Mouse (Mus musculus) neural tube, embryonic 11.5 days (tissue): ENCODE data around the gene Cdca5. TPM values are rescaled to one million over a fixed set of nuclear protein-coding genes. Genes with fewer than 3 reads are reported as not detected.

Experiments
- ATAC-seq: fragments of 200-750 bp; cut with Nextera tagmentation; 2 replicates; pipeline ENCODE4 v1.8.0; 2017; ENCODE audit warnings: moderate number of reproducible peaks, mild to moderate bottlenecking, moderate TSS enrichment, moderate library complexity; ENCODE audit not compliant: insufficient read depth, low FRiP score, low TSS enrichment
- DNase-seq: peaks from one replicate; pipeline ENCODE4 v3.0.0-alpha.2; 2015; ENCODE audit warnings: low spot score
- H3K27ac ChIP-seq: fragments of 300-500 bp; sonication (generic); 2 replicates; pipeline ENCODE4 v1.5.1; 2014; ENCODE audit warnings: low read depth, mild to moderate bottlenecking, low read length
- H3K27me3 ChIP-seq: fragments of 300-500 bp; sonication (generic); 2 replicates; pipeline ENCODE4 v1.6.1; 2014; ENCODE audit warnings: mild to moderate bottlenecking, low read length, mixed read lengths; ENCODE audit not compliant: control insufficient read depth, insufficient read depth
- H3K36me3 ChIP-seq: fragments of 300-500 bp; sonication (generic); 2 replicates; pipeline ENCODE4 v1.6.1; 2014; ENCODE audit warnings: mild to moderate bottlenecking, low read length, moderate library complexity, mixed read lengths; ENCODE audit not compliant: control insufficient read depth, insufficient read depth
- H3K4me1 ChIP-seq: fragments of 300-500 bp; sonication (generic); 2 replicates; pipeline ENCODE4 v1.6.1; 2014; ENCODE audit warnings: low read length, mixed read lengths; ENCODE audit not compliant: control insufficient read depth, insufficient read depth
- H3K4me2 ChIP-seq: fragments of 300-500 bp; sonication (generic); 2 replicates; pipeline ENCODE4 v1.6.1; 2014; ENCODE audit warnings: low read depth, mild to moderate bottlenecking, moderate library complexity
- H3K4me3 ChIP-seq: fragments of 300-500 bp; sonication (generic); 2 replicates; pipeline ENCODE4 v1.5.1; 2014; ENCODE audit warnings: low read depth, low read length
- H3K9ac ChIP-seq: fragments of 300-500 bp; sonication (generic); 2 replicates; pipeline ENCODE4 v1.6.1; 2014; ENCODE audit warnings: mild to moderate bottlenecking, low read length
- H3K9me3 ChIP-seq: fragments of 300-500 bp; sonication (generic); 2 replicates; pipeline ENCODE4 v1.6.1; 2016; ENCODE audit warnings: low read length; ENCODE audit not compliant: control insufficient read depth
- WGBS: fragments of 180-500 bp; shearing (Covaris S2); extraction: QIAGEN DNeasy Blood & Tissue Kit; methylation state at CpG from one replicate; pipeline ENCODE4 v1.1.7; 2014; 5-methylcytosine and 5-hydroxymethylcytosine counted together
- polyA plus RNA-seq: library from polyadenylated mRNA; unstranded; fragments of >200 nt; fragmentation: Nextera tagmentation; extraction: Ambion mirVana; gene quantifications from 2 replicates; pipeline ENCODE4 v1.2.1, GENCODE M21; 2014

Cdca5 gene
- polyA plus RNA-seq, 1 experiment from 2014 or later: 48.4 TPM

DNA sequence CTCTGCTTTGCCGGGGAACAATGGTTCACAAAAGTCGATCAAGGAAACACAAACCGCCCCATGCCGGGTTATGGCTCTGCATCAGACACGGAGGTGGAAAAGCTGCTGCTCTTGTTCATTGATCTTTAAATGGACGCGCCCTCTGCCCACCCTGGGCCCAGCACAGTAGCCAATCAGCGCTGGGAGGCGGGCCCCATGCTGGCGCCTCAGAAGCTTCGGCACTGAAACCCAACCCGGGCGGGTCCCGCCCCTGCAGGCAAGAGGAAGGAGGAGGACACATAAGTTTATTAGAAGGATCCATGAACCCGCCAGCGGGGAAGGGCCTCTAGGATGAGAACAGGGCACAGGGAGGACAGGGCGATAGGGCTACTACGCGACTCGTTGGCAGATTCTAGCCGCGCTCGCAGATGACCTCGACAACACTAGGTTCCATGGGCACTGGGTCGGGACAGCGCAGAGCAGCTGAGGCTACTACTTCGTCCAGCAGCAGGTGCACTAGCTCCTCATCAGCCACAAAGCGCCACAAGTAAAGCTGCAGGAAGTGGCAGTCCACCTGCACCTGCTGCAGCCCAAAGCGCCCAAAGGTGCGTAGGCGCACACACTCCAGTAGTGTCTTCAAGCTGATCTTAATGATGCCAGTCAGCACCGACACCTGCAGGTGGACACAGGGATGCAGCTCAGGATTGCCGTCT lies 16.9 kb upstream of the Cdca5 start, which contains the start of gene Tm7sf2:
Gene Tm7sf2, minus strand, starts transcription at position 650 of the 692 bp plus-strand sequence.
- H3K4me3 ChIP-seq: peak within 1 kb of the TSS; percentile 52
- 8% methylated on average over 33 of the region's 33 CpGs for WGBS
- ATAC-seq (peak; percentile 89), DNase-seq (peak; percentile 93)
- H3K4me2 ChIP-seq: peak within 1 kb of the TSS; percentile 70
- H3K9me3 ChIP-seq: no peaks in the 10 kb centered on the region
- H3K4me1 ChIP-seq: peaks cover 14% of the 10 kb centered on the region
- no peaks in the 10 kb centered on the region for H3K27me3 ChIP-seq
- peaks cover 2% of the 10 kb centered on the region; the same call in 1 of the 2 replicates for H3K36me3 ChIP-seq
- H3K9ac ChIP-seq: peak within 1 kb of the TSS; percentile 49
- peak within 1 kb of the TSS; percentile 83 for H3K27ac ChIP-seq

DNA sequence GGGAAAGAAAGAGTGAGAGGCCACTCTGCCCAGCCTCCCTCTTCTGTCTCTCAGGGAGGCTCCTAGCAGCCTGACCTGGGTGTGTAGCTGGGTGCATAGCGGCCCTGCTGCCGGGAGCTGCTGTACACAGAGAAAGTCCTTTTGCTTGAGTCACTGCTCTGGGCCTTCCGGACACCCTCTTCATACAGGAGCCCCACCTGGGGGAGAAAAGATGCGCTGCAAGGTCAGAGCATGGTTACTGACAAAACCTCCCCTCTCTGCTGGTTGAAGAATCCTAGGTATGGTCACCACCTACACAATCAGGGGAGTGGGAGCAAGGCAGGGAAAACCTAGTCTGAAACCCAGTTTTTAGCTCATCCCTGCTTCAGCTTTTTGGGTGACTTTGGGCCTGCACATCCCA lies 15.8 kb upstream of the Cdca5 start:
- peaks cover 14% of the 10 kb centered on the region for H3K4me1 ChIP-seq
- no peaks in the 10 kb centered on the region for H3K27me3 ChIP-seq
- H3K27ac ChIP-seq: no peak overlapping the region
- ATAC-seq (no peak), DNase-seq (no peak)
- H3K4me3 ChIP-seq: no peak overlapping the region
- no peak overlapping the region for H3K4me2 ChIP-seq
- no peaks in the 10 kb centered on the region for H3K9me3 ChIP-seq
- WGBS: 89% methylated on average over 4 of the region's 4 CpGs
- H3K36me3 ChIP-seq: peaks cover 2% of the 10 kb centered on the region; the same call in 1 of the 2 replicates
- no peak overlapping the region for H3K9ac ChIP-seq

DNA sequence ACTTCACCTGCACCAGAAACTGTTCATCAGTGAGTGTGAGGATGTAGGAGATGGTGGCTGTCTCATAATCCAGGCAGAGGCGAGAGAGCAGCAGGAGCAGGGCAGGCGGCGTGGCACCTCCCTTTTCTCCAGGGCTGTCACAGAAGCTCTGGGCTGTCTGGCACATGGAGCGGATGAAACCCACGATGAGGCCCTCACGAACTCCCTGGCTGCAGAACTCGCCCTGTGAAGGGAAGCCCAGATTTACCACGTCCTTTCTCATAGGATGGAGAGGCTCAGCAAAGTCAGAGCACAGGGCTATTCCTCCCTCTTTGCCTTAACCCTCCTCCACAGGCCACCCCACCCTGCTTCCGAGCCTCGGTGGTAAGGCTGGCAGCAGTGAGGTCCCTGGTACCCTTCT lies 14.9 kb upstream of the Cdca5 start:
- peaks cover 2% of the 10 kb centered on the region; the same call in 1 of the 2 replicates for H3K36me3 ChIP-seq
- peaks cover 14% of the 10 kb centered on the region for H3K4me1 ChIP-seq
- H3K27me3 ChIP-seq: no peaks in the 10 kb centered on the region
- no peak for DNase-seq
- no peak overlapping the region for H3K9ac ChIP-seq
- no peak overlapping the region for H3K27ac ChIP-seq
- no peak for ATAC-seq
- H3K4me3 ChIP-seq: no peak overlapping the region
- no peak overlapping the region for H3K4me2 ChIP-seq
- WGBS: 92% methylated on average over 10 of the region's 10 CpGs
- no peaks in the 10 kb centered on the region for H3K9me3 ChIP-seq

DNA sequence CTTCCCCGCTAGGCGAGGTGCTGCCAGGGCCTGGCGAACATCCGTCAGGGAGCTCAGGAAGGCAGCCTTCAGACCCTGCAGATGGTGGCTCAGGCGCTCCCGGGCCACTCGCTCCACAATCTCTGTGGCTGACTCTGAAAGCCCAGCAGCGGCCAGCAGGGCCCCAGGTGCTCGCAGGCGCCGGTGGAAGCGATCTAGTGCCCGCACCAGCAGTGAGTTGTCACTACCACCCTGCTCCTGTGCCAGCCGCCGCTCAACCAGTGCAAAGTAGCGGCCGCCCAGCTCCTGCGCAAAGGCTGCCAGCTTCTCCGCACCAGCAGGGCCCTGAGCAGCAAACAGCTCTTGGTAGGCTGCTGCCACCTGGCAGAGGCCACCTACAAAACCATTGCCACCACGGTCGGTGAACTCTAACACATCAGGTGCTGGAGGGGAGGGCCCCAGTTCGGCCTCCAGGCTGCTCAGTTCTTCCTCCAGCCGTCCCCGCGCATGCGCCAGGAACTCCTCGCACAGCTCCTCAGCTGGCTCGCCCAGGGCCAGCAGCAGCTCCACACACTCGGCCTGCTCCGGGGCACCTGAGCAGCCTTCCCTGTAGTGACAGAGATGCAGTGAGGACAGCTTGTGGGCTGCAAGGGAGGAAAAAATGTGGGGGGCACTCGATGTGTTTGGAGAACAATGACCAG lies 14.1 kb upstream of the Cdca5 start:
- H3K27ac ChIP-seq: no peak overlapping the region
- peaks cover 14% of the 10 kb centered on the region for H3K4me1 ChIP-seq
- H3K4me3 ChIP-seq: no peak overlapping the region
- H3K9ac ChIP-seq: no peak overlapping the region
- no peaks in the 10 kb centered on the region for H3K9me3 ChIP-seq
- WGBS: 91% methylated on average over 31 of the region's 31 CpGs
- ATAC-seq (no peak), DNase-seq (no peak)
- peaks cover 2% of the 10 kb centered on the region; the same call in 1 of the 2 replicates for H3K36me3 ChIP-seq
- no peak overlapping the region for H3K4me2 ChIP-seq
- no peaks in the 10 kb centered on the region for H3K27me3 ChIP-seq

DNA sequence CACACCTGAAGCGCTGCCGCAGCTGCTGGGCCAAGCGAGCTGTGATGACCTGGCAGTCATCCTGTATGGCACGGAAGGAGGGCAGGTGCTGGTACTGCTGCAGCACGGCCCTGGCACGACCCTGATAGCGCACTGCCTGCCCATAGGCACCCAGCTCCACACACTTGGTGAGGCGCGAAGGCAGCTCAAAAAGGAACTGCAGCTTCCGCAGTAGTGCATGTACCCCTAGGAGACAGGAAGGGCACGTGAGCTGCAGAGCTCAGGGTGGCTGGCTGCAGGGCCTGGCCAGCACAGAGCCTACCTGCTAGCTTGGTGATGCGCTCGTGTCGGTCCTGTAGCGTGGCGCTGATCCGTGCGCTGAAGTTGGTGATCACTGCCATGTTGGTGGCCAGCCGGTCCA lies 13.5 kb upstream of the Cdca5 start:
- Histone ChIP-seq H3K4me3 (no peak overlapping the region), H3K4me2 (no peak overlapping the region), H3K4me1 (peaks cover 15% of the 10 kb centered on the region), H3K36me3 (peaks cover 2% of the 10 kb centered on the region; the same call in 1 of the 2 replicates), H3K27ac (no peak overlapping the region), H3K27me3 (no peaks in the 10 kb centered on the region), H3K9me3 (no peaks in the 10 kb centered on the region), H3K9ac (no peak overlapping the region)
- no peak for ATAC-seq
- no peak for DNase-seq
- 92% methylated on average over 19 of the region's 19 CpGs for WGBS

DNA sequence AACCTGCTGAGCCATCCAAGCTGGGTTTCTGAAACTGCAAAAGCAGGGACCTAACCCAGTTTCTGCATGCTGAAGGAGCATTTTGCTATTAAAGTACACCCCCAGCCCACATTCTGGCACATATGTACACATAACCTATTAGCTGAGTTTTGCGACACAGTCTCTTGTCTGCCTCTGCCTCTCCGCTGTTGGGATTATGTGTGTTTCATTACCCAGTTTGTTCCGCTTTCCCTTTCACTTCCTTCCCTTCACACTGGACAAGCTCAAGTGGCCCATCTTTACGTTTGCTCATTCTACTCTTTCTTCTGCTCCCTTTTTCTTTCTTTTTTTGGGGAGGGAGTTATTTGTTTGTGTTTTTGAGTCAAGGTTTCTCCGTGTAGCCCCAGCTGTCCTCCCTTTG lies 10.9 kb upstream of the Cdca5 start:
- H3K36me3 ChIP-seq: peaks cover 2% of the 10 kb centered on the region; the same call in 1 of the 2 replicates
- no peak overlapping the region for H3K4me2 ChIP-seq
- no peak overlapping the region for H3K4me3 ChIP-seq
- no peak overlapping the region for H3K9ac ChIP-seq
- H3K27me3 ChIP-seq: no peaks in the 10 kb centered on the region
- DNase-seq (no peak), ATAC-seq (no peak)
- no peaks in the 10 kb centered on the region for H3K9me3 ChIP-seq
- H3K27ac ChIP-seq: no peak overlapping the region
- H3K4me1 ChIP-seq: peaks cover 7% of the 10 kb centered on the region
- WGBS: 91% methylated on average over 5 of the region's 5 CpGs

DNA sequence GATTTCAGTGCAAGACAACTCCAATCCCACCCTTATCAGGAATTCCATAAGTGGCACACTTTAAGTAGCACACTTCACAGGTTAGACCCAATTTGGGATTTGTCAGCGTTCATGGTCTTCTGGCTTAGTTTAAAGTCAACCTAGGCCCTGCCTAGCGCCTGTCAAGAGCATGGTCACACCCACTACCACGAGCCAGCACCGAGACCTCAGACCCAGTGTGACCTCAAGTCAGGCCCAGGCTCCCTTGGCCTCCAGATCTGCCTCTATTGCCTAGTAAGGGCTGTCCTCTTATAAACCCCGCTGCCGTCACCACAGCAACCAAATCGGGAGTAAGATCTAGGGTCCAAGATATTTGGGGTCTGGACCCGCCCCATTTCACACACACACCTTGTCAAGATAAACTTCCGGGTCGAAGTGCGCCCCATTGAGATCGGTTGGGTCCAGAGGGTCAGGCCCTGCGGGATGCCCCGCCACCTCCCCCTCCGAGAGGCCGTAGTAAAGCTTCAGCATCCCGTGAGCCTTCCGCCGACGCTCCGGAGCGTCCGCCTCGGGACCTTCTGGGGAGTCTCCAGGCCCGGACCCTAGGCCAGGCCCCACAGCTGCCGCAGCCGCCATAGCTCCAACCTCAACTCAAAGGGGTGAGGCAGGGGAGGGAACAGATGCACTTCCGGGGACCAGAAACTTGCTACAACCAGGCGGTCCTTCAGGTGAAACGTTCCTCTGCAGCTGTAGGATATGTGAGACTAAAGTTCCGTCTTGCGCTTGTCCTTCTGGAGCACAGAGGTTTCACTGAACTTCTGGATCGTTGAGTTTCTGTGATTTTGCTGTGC lies 8.0 kb upstream of the Cdca5 start, which contains the start of gene Vps51:
Gene Vps51, minus strand, starts transcription at position 668 of the 830 bp plus-strand sequence.
- peaks cover 4% of the 10 kb centered on the region for H3K36me3 ChIP-seq
- peaks cover 7% of the 10 kb centered on the region for H3K4me1 ChIP-seq
- under 1% methylated on average over 33 of the region's 33 CpGs for WGBS
- H3K9me3 ChIP-seq: no peaks in the 10 kb centered on the region
- ATAC-seq (peak; percentile 77), DNase-seq (peak; percentile 89)
- peak within 1 kb of the TSS; percentile 75 for H3K4me3 ChIP-seq
- peak within 1 kb of the TSS; percentile 83 for H3K9ac ChIP-seq
- no peaks in the 10 kb centered on the region for H3K27me3 ChIP-seq
- H3K27ac ChIP-seq: peak within 1 kb of the TSS; percentile 58; the same call in 1 of the 2 replicates
- H3K4me2 ChIP-seq: peak within 1 kb of the TSS; percentile 87

DNA sequence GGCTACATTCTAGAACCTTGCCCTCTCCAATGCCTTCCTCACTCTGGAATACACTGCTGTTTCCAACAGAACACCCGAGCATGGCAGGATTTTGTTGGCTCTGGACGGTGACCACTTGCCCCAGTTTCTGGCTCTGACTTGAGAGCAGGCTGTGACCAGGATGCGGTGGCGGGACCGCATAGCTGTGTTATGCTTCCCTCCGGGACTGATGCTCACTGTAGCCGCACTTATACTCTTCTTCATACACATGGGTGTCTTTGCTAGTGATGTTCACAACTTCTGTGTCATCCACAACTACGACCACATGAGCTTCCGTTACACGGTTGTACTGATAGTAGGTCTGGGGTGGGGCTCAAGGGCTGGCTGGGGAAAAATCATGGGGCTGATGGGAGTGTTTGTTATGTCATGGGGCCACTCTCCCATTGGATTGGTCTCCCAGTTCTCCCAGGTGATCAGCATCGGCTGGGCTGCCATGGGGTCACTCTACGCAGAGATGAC lies 4.8 kb upstream of the Cdca5 start, which contains the start of gene Tmem262:
Gene Tmem262, plus strand, starts transcription at position 51 of the 498 bp plus-strand sequence.
- H3K9ac ChIP-seq: no peak within 1 kb of the TSS
- ATAC-seq: no peak
- 92% methylated on average over 12 of the region's 12 CpGs for WGBS
- no peaks in the 10 kb centered on the region for H3K9me3 ChIP-seq
- H3K4me3 ChIP-seq: no peak within 1 kb of the TSS
- H3K36me3 ChIP-seq: peaks cover 3% of the 10 kb centered on the region
- H3K27me3 ChIP-seq: no peaks in the 10 kb centered on the region
- peaks cover 13% of the 10 kb centered on the region for H3K4me1 ChIP-seq
- H3K27ac ChIP-seq: no peak within 1 kb of the TSS
- no peak for DNase-seq
- no peak within 1 kb of the TSS for H3K4me2 ChIP-seq
